Mouse (Mus musculus) erythroblast, embryonic 14.5 days (primary cell): ENCODE measurements around the gene D430042O09Rik.

Experiments used
- GATA1 ChIP-seq: IDR thresholded peaks from 2 replicates; pipeline ENCODE4 v1.6.1; 2012; ENCODE audit warnings: low read length, inconsistent platforms, mixed read lengths
- TAL1 ChIP-seq: IDR thresholded peaks from 3 replicates; pipeline ENCODE4 v1.6.1; 2012; ENCODE audit warnings: low read length, inconsistent platforms, mixed read lengths

- TF ChIP-seq TAL1, result no peak
- no peak for TF ChIP-seq GATA1
Observed at GRCm38 (mm10) chr7:125815733-125816132, 108.0 kb downstream of the D430042O09Rik start.
